10 mouse cellular contexts compared by ENCODE assay signal in genomic region chrX:6172823-6173640, GRCm38 (mm10). TPM values are rescaled to one million over a fixed set of nuclear protein-coding genes. Genes with fewer than 3 reads are reported as not detected.
DNase-seq lines count a peak whose midpoint lies in the region; ATAC-seq and TF ChIP-seq lines count a peak whose summit lies in the region.
"Not testable (repeated sequence)": the region's sequence is repeated elsewhere in the genome, so short reads cannot be mapped to it uniquely, and the experiment has no call there.
"Had no signal": no experiment of that assay in that cellular context is flagged by ENCODE, and none has a peak within 500 bp of the region (broad histone marks: within the 10 kb centered on the region; RNA-seq: fewer than 3 reads in every experiment).

TSS of gene Nudt10 (minus strand) at chrX:6173015.

- not testable (repeated sequence) for H3K4me1 ChIP-seq in forebrain, embryonic 11.5 days (replicated peaks; ENCODE audit: control insufficient read depth, insufficient read depth, low read length); heart, embryonic 14.5 days (ENCODE audit: control insufficient read depth in 2 of 2, insufficient read depth in 2 of 2, low read length in 2 of 2); intestine, postnatal 0 days (replicated peaks; ENCODE audit: control insufficient read depth, insufficient read depth, low read length); liver, embryonic 12.5 days; midbrain, embryonic 16.5 days (ENCODE audit: control insufficient read depth, insufficient read depth, low read length); testis, adult 2 months (ENCODE audit: control insufficient read depth, insufficient read depth, low read length)

- peak within 1 kb of the TSS; percentile 36 for H3K4me2 ChIP-seq in forebrain, embryonic 11.5 days (ENCODE audit: low read depth, low read length, severe bottlenecking)
- H3K4me2 ChIP-seq in heart, embryonic 14.5 days (ENCODE audit: low read length) = peak within 1 kb of the TSS; percentile 54
- peak within 1 kb of the TSS; percentile 40; the same call in 1 of the 2 replicates for H3K4me2 ChIP-seq in intestine, postnatal 0 days (replicated peaks; ENCODE audit: low read depth)
- H3K4me2 ChIP-seq in liver, embryonic 12.5 days = 0 out of 2 replicates have a peak within 1 kb of the TSS, but pooled peaks have one; percentile 25
- peak within 1 kb of the TSS; percentile 35 for H3K4me2 ChIP-seq in midbrain, embryonic 16.5 days (ENCODE audit: low read length)

- H3K27ac ChIP-seq in forebrain, embryonic 11.5 days (ENCODE audit: low read depth, low read length); heart, embryonic 14.5 days (replicated peaks in 1 of 2; ENCODE audit: control insufficient read depth in 1 of 2, insufficient read depth in 1 of 2, low read depth in 2 of 2, low read length in 2 of 2); intestine, postnatal 0 days (ENCODE audit: low read depth, low read length); liver, embryonic 12.5 days; testis, adult 2 months (ENCODE audit: control insufficient read depth, insufficient read depth, low read depth, low read length): not testable (repeated sequence)
- peak within 1 kb of the TSS; percentile 61 for H3K27ac ChIP-seq in midbrain, embryonic 16.5 days (ENCODE audit: low read length)

- not testable (repeated sequence) for H3K9me3 ChIP-seq in forebrain, embryonic 11.5 days (ENCODE audit: control insufficient read depth, low read length); heart, embryonic 14.5 days (ENCODE audit: control insufficient read depth, low read length); intestine, postnatal 0 days (ENCODE audit: control insufficient read depth); liver, embryonic 12.5 days (replicated peaks); midbrain, embryonic 16.5 days (replicated peaks; ENCODE audit: control insufficient read depth, low read length, poor library complexity, severe bottlenecking)

- 17% methylated on average over 8 of the region's 116 CpGs for WGBS in forebrain, embryonic 11.5 days
- no CpG with 5 or more reads among the region's 116 CpGs for WGBS in heart, embryonic 14.5 days
- WGBS in intestine, postnatal 0 days = 13% methylated on average over 14 of the region's 116 CpGs
- WGBS in liver, embryonic 12.5 days (ENCODE audit: insufficient replicate concordance) = 2% methylated on average over 14 of the region's 116 CpGs
- 38% methylated on average over 7 of the region's 116 CpGs for WGBS in midbrain, embryonic 16.5 days

- H3K36me3 ChIP-seq in forebrain, embryonic 11.5 days (ENCODE audit: control insufficient read depth, insufficient read depth, low read length); heart, embryonic 14.5 days (ENCODE audit: control insufficient read depth, insufficient read depth, low read length); intestine, postnatal 0 days (ENCODE audit: control insufficient read depth, insufficient read depth); liver, embryonic 12.5 days; midbrain, embryonic 16.5 days (ENCODE audit: control insufficient read depth, insufficient read depth, low read length); testis, adult 2 months (ENCODE audit: control insufficient read depth, insufficient read depth, low read length): not testable (repeated sequence)

- peak; percentile 75 for ATAC-seq in cerebellum, adult (ENCODE audit: insufficient number of reproducible peaks, low FRiP score, low TSS enrichment)
- peak; percentile 91 for ATAC-seq in forebrain, embryonic 11.5 days (replicated peaks; ENCODE audit: low FRiP score)
- ATAC-seq in heart, embryonic 14.5 days (ENCODE audit: insufficient number of reproducible peaks, insufficient read depth, low FRiP score, low read depth) = peak; percentile 83
- peak; percentile 83 for ATAC-seq in intestine, postnatal 0 days
- peak; percentile 47 for ATAC-seq in liver, embryonic 12.5 days
- ATAC-seq in midbrain, embryonic 16.5 days = peak; percentile 91

- not testable (repeated sequence) for TF ChIP-seq POLR2A in testis, adult 2 months (IDR thresholded peaks at IDR 0.05; ENCODE audit: control insufficient read depth, low read depth, low read length)

- not testable (repeated sequence) for H3K27me3 ChIP-seq in forebrain, embryonic 11.5 days (ENCODE audit: control insufficient read depth, insufficient read depth, low read length); heart, embryonic 14.5 days (ENCODE audit: control insufficient read depth, insufficient read depth, low read length); intestine, postnatal 0 days (replicated peaks; ENCODE audit: control insufficient read depth, insufficient read depth, low read length); liver, embryonic 12.5 days (replicated peaks); midbrain, embryonic 16.5 days (ENCODE audit: control insufficient read depth, insufficient read depth, low read depth, low read length); testis, adult 2 months (ENCODE audit: control insufficient read depth, insufficient read depth, low read length)

- not testable (repeated sequence) for DNase-seq in forebrain, embryonic 11.5 days (ENCODE audit: low spot score)
- peak in 1 of 2 experiments; percentile 15 for DNase-seq in layer of hippocampus, postnatal 36 days

- H3K9ac ChIP-seq in forebrain, embryonic 11.5 days (ENCODE audit: low read length); heart, embryonic 14.5 days (ENCODE audit: low read length); intestine, postnatal 0 days (ENCODE audit: low read depth, low read length); liver, embryonic 12.5 days: not testable (repeated sequence)
- peak within 1 kb of the TSS; percentile 48; the same call in 1 of the 2 replicates for H3K9ac ChIP-seq in midbrain, embryonic 16.5 days (ENCODE audit: low read depth, low read length)

- TF ChIP-seq CTCF in intestine, postnatal 0 days (IDR thresholded peaks at IDR 0.05; ENCODE audit: low read depth); testis, adult 2 months (IDR thresholded peaks at IDR 0.05; ENCODE audit: control insufficient read depth, insufficient read depth, insufficient replicate concordance, low read depth, low read length): not testable (repeated sequence)

- peak within 1 kb of the TSS; percentile 24 for H3K4me3 ChIP-seq in forebrain, embryonic 11.5 days (ENCODE audit: low read depth, low read length)
- H3K4me3 ChIP-seq in heart, embryonic 14.5 days (ENCODE audit: control insufficient read depth in 1 of 2, insufficient read depth in 1 of 2, low read depth in 1 of 2, low read length in 2 of 2) = peak within 1 kb of the TSS; percentile 26 to 27
- not testable (repeated sequence) for H3K4me3 ChIP-seq in intestine, postnatal 0 days (ENCODE audit: low read depth, low read length); liver, embryonic 12.5 days
- H3K4me3 ChIP-seq in midbrain, embryonic 16.5 days (ENCODE audit: low read depth, low read length) = peak within 1 kb of the TSS; percentile 42
- peak within 1 kb of the TSS; percentile 18; the same call in 1 of the 2 replicates for H3K4me3 ChIP-seq in testis, adult 2 months (ENCODE audit: control insufficient read depth, low read depth, low read length)

RNA-seq across cellular contexts. Expression of gene Nudt10, which starts in this region (rescaled TPM):
- 25.2 and 29.8 TPM in 2 replicates for polyA plus RNA-seq in forebrain, embryonic 11.5 days (2014; fragmentation: Nextera tagmentation; extraction: Ambion mirVana)
- 2.7 and 4.5 TPM in 2 replicates for polyA plus RNA-seq in heart, embryonic 14.5 days (2014; fragmentation: Nextera tagmentation; extraction: Ambion mirVana)
- 1.5 and 1.8 TPM in 2 replicates for polyA plus RNA-seq in intestine, postnatal 0 days (2015; fragmentation: Nextera tagmentation; extraction: Ambion mirVana)
- 10 to 100 TPM; 30.4 to 32.1 TPM for total RNA-seq in layer of hippocampus, postnatal 36 days (2021)
- polyA plus RNA-seq in liver, embryonic 12.5 days (2016; fragmentation: Nextera tagmentation; extraction: Ambion mirVana) = 0.68 and 0.75 TPM in 2 replicates
- 58.0 and 60.0 TPM in 2 replicates for polyA plus RNA-seq in midbrain, embryonic 16.5 days (2015; fragmentation: Nextera tagmentation; extraction: Ambion mirVana)
- 0.99 TPM in 2 replicates for polyA plus RNA-seq in testis, adult 2 months (2012; rRNA removed)
- total RNA-seq: neutrophil, adult 5-6 weeks had no signal
- polyA plus RNA-seq: erythroblast, embryonic 14.5 days had no signal

Comparison
In these comparisons a context has a peak if more than half of its experiments do, and no peak if none do; other contexts are left out.
1. Peak in ATAC-seq and H3K4me2 ChIP-seq in liver, embryonic 12.5 days; RNA of the gene not detected or under 1 TPM.